Mouse (Mus musculus) megakaryocyte, adult 5-6 weeks (primary cell): Measurements from ENCODE around the gene Gm36210. TPM values are rescaled to one million over a fixed set of nuclear protein-coding genes. Genes with fewer than 3 reads are reported as not detected.

ENCODE experiments used
- ATAC-seq: 2 replicates; pipeline ENCODE4 v1.8.0; 2016; ENCODE audit warnings: mild to moderate bottlenecking, inconsistent platforms; ENCODE audit not compliant: poor library complexity, severe bottlenecking
- total RNA-seq, 2 experiments: library from RNA; stranded (forward) in 1 of 2; stranded (reverse) in 1 of 2; fragments of 153-499, 151-499 nt in 1 of 2; fragments of 221-1000, 200-1000 nt in 1 of 2; gene quantifications; 2 replicates each; pipeline versions ENCODE4 v1.2.3 to v1.2.4; 2015 to 2017

Gene Gm36210
- not detected in 2 replicates for total RNA-seq (2015)
- total RNA-seq (2017) = not detected in 2 replicates

DNA sequence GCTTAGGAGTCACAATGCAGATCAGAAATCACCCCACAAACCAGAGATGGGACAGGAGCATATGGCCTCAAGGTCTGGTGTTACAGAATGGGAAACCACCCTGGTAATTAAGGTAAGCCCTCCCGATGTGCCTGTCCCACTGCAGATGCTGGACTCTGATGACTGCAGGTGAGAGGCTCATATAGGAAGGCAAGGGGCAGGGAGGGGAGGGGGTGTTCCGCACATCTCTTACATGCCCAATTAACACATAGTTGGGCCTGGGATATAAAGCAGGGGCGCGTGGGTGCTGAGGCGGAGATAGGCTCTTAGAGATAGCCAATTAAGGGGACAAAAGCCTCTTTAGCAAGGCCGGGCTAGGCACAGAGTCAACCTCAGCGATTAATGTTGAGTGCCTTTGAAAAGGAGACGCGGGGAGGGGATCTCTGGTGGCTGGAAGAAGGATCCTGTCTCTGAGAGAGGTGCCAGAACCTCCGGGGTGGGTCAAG lies at the start of gene Gm36210:
Gm36210 (minus strand) TSS at position 51 of the 485 bp plus-strand sequence.
- no peak for ATAC-seq

- no peak for ATAC-seq
These were observed 47.6 kb upstream of the Gm36210 start for GRCm38 (mm10) chr7:4953815-4954445.

- no peak for ATAC-seq
These were observed 44.4 kb upstream of the Gm36210 start for GRCm38 (mm10) chr7:4950561-4951342.

DNA sequence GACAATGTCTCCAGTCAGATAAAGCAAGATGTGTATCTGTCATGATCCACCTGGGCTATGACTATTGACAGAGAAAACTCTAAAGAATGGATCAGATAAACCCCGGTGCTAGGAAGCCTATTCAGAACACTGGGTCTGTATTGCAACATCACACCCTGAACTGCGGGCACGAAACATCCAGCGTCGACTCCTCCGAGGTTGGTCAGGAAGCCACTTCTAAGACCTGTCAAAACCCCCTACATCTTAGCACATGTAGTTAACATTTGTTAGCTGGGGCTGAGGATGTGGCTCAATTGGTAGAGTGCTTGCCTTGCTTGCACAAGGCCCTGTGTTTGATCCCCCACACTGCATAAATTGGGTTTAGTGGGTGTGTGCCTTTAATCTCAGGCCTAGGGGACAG lies 42.1 kb upstream of the Gm36210 start:
- peak; percentile 65 for ATAC-seq

DNA sequence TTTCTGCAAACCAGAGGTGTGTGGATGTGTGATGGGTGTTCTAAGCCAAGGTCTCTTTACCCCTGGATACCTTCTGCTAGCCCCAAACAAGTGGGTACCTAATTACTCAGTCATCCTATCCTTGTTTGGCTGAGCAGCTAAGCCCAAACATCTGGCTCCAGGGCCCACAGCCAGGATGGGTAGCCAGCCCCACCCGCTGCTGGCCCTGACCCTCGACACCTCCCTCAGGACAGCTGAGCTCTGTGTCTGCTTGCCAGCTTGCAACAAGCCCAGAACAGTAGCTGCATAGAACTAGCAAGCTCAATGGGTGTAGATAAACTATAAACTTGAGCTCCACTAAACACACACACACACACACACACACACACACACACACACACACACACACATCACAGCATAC lies 41.5 kb upstream of the Gm36210 start:
- no peak for ATAC-seq

GRCm38 (mm10) chr7:4943223-4943815 lies 37.0 kb upstream of the Gm36210 start:
- peak; percentile 93 for ATAC-seq

DNA sequence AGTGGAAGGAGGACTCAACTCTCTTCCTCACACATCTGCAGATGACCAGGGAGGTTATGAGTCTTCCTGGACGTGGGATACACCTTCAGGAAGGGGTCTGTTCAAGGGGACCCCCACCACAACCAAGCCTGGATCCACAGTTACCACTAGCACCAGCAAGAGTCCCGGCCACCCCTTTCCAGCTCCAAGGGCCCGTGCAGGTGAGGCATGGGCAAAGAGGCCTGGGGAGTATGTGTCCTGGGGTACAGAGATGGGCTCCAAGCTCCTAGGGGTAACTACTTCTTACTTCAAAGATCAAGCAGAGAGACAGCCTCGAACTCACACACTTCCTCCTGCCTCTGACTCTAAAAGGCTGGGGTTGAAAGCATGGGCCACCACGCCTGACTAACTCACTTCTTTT lies 36.4 kb upstream of the Gm36210 start:
- ATAC-seq = no peak

GRCm38 (mm10) chr7:4940068-4940479 lies 33.8 kb upstream of the Gm36210 start:
- ATAC-seq = peak; percentile 64

GRCm38 (mm10) chr7:4938456-4938855 lies 32.1 kb upstream of the Gm36210 start:
- ATAC-seq = peak; percentile 60

DNA sequence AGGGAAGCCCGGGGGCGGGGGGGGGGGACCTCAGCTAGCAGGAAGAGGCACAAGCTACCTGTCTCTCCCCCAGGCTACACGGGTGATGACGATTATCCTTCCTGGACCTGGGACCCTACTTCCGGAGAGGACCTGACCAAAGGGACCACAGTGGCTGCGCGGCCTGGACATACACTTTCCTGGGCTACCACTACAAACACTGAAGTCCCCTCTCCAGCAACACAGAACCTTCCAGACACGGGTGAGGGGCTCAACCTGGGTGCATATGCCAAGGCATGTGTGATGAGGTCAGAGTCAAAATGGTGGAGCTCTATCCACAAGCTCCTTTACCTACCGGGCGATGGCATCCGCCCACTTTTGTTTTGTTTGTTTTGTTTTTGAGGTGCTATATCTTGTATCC lies 31.1 kb upstream of the Gm36210 start:
- ATAC-seq = no peak

DNA sequence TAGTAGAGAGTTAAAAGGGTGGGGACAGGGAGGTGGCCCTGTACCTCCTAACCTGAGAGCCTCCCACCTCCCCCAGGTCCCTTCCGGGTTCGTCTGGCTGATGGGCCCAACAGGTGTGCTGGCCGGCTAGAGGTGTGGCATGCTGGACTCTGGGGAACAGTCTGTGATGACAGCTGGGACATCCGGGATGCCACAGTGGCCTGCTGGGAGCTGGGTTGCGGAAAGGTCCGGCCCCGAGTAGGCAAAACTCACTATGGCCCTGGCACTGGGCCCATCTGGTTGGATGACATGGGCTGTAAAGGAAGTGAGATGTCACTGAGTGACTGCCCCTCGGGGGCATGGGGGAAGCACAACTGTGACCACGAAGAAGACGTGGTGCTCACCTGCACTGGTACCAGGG lies 30.5 kb upstream of the Gm36210 start:
- no peak for ATAC-seq

- no peak; the same call in 1 of the 2 replicates for ATAC-seq
These were observed 28.0 kb upstream of the Gm36210 start for GRCm38 (mm10) chr7:4934160-4934914.

- ATAC-seq = no peak
These were observed 26.8 kb upstream of the Gm36210 start for GRCm38 (mm10) chr7:4933103-4933502.

DNA sequence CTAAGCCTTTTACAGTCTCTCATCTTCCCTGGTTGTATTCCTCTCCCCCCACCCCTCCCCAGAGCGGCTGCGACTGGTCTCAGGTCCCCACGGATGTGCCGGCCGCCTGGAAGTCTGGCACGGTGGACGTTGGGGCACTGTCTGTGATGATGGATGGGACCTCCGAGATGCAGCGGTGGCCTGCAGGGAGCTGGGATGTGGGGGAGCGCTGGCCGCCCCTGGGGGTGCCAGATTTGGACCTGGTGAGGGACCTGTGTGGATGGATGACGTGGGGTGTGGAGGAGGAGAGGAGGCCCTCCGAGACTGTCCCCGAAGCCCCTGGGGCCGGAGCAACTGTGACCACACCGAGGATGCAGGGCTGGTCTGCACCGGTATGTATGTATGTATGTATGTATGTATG lies 22.0 kb upstream of the Gm36210 start:
- no peak for ATAC-seq

DNA sequence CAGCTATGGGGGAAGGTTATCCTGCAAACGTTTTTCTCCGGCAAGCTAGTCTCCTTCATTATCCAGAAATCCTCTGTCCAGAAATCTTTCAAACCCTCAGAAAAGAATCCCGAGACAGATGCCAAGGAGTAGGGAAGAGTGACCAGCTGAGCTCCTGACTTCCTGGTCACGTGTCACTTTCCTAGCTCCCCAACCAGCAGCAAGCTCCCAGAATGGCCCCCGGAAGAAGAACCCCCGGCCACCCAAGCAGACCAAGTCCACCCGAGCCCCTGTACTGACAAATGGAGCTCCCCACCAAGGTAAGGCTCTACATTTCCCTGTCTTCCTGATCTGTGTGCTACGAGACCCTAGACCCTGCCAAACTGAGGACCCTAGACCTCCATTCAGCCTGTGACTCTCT lies 21.4 kb upstream of the Gm36210 start:
- ATAC-seq = no peak

DNA sequence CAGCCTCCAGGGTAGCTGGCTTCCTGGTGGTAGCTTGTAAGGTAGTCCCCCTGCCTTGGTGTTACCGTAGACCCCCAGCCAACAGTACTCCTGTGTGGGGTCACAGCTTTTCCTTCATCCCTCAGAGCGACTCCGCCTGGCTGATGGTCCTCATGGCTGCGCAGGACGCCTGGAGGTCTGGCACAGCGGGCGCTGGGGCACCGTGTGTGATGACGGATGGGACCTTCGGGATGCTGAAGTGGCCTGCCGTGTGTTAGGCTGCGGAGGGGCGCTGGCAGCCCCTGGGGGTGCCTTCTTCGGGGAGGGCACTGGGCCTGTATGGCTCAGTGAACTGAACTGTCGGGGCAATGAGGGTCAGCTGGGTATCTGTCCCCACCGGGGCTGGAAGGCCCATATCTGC lies 20.5 kb upstream of the Gm36210 start:
- ATAC-seq = no peak

DNA sequence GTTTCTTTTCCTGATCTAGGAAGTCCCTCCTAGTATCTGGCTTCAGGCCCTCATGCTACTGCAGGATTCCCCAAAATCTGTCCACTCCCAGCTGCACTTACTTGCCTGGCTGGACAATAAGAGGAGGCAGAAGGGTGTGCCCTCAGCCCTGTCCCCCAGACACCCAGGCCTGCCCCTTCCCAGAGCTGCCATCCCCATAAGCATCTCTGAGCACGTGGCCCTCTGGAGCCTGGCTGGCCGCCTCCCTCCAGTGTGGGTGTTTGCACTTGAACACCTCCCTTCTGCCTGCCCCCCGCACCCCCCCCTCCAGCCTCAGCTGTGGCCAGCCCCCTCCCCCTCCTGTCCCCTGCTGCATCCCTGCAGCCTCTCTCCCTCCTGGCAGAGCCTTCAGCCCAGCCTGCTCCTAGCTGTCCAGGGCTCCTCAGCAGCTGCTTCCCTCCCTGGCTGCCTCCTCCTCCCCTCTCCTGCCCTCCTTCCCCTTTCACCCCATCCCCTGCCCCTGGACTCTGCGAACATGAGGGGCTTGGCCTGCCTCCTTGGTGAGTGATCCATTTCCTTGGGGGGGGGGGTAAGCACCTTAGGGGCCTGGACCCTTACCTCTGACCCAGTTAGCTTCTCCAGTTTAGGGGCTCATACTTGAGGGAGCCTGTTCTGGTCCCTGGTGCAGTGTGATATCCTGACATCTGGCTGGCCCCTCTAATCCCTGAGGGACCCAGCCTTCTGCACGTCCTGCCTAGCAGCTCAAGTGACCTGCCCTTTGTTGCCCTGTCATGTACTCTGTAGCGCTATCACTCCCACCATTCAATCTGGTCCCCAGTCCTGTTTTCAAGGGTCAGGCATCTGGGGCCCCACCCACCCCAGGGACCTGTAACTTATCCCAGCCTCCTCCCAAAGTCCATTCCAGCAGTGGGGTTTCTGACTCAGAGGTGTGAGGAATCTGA lies 19.4 kb upstream of the Gm36210 start, which contains the start of gene Ssc5d:
Ssc5d (plus strand) TSS at position 345 of the 941 bp plus-strand sequence.
- no peak for ATAC-seq

- no peak for ATAC-seq
These were observed 18.6 kb upstream of the Gm36210 start for GRCm38 (mm10) chr7:4924891-4925301.

GRCm38 (mm10) chr7:4924483-4924882 lies 18.2 kb upstream of the Gm36210 start:
- ATAC-seq = no peak
